Mouse (Mus musculus) liver, postnatal 0 days (tissue): ENCODE results near the gene Wdfy2.

Source experiments
- CTCF ChIP-seq: sonication (generic); IDR thresholded peaks from 2 replicates; pipeline ENCODE4 v1.5.1; 2016; ENCODE audit warnings: antibody characterized with exemption, low read depth
- EP300 ChIP-seq: IDR thresholded peaks from 2 replicates; pipeline ENCODE4 v1.6.1; 2016; ENCODE audit warnings: antibody characterized with exemption, low read depth, mild to moderate bottlenecking

GRCm38 (mm10) chr14:62833036-62833435 is 4.4 kb upstream of the Wdfy2 start:
- TF ChIP-seq CTCF = no peak
- TF ChIP-seq EP300 = no peak
